In the genomic region with DNA sequence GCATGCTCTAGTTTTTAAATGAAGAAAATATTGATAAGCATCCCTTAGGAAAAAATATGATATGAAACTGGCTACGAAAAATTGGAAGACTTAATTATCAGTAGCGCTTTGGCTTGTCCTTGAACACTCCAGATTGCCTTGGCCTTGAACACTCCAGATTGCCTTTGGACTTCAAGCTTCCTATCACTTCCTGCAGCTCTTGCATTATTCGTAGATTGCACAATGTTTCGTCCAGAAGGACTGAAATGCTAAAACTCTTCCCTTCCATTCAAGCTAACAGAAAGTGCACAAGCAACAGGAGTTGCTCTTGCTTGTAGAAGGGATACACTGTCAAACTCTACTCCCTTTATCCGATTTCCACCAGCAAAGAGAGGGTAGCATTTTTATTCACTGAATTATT, we compare ENCODE assay signal across 22 mouse cellular contexts. TPM values are rescaled to one million over a fixed set of nuclear protein-coding genes. Genes with fewer than 3 reads are reported as not detected.
A peak's percentile ranks its signal among the peaks of the same experiment; 100 is the strongest.
DNase-seq lines count a peak whose midpoint lies in the region; ATAC-seq and TF ChIP-seq lines count a peak whose summit lies in the region.
"Had no signal": no experiment of that assay in that cellular context is flagged by ENCODE, and none has a peak within 500 bp of the region (broad histone marks: within the 10 kb centered on the region; RNA-seq: fewer than 3 reads in every experiment).

No protein-coding gene starts in this region.

- peak; percentile 70 for ATAC-seq in intestine, embryonic 16.5 days
- no peak for ATAC-seq in midbrain, embryonic 13.5 days
- ATAC-seq: forebrain, embryonic 16.5 days had no signal

- TF ChIP-seq POLR2A in heart, adult 2 months (IDR thresholded peaks at IDR 0.05; ENCODE audit: insufficient read depth, low read depth, low read length), result no peak
- TF ChIP-seq POLR2A in testis, adult 2 months (IDR thresholded peaks at IDR 0.05; ENCODE audit: control insufficient read depth, low read depth, low read length), result no peak

- H3K4me1 ChIP-seq in heart, adult 2 months (ENCODE audit: control insufficient read depth, insufficient read depth, low read length), result peaks cover 7% of the 10 kb centered on the region
- peaks cover 3% of the 10 kb centered on the region; the same call in 1 of the 2 replicates for H3K4me1 ChIP-seq in heart, embryonic 10.5 days
- H3K4me1 ChIP-seq in testis, adult 2 months (ENCODE audit: control insufficient read depth, insufficient read depth, low read length), result no peaks in the 10 kb centered on the region; the same call in 1 of the 2 replicates
- H3K4me1 ChIP-seq in intestine, embryonic 16.5 days (ENCODE audit: control insufficient read depth, insufficient read depth, low read length), result no peaks in the 10 kb centered on the region
- H3K4me1 ChIP-seq in midbrain, embryonic 13.5 days (replicated peaks), result no peaks in the 10 kb centered on the region
- H3K4me1 ChIP-seq: hindbrain, embryonic 12.5 days; limb, embryonic 10.5 days had no signal

- peak overlapping the region; percentile 45 for H3K27ac ChIP-seq in heart, adult 2 months
- no peak overlapping the region for H3K27ac ChIP-seq in heart, embryonic 10.5 days
- peak overlapping the region; percentile 21; the same call in 1 of the 2 replicates for H3K27ac ChIP-seq in testis, adult 2 months (ENCODE audit: control insufficient read depth, insufficient read depth, low read depth, low read length)
- H3K27ac ChIP-seq in intestine, embryonic 16.5 days (ENCODE audit: low read length), result no peak overlapping the region
- no peak overlapping the region for H3K27ac ChIP-seq in midbrain, embryonic 13.5 days
- H3K27ac ChIP-seq: embryonic facial prominence, embryonic 13.5 days; hindbrain, embryonic 12.5 days; left cerebral cortex, adult 2 months; limb, embryonic 10.5 days; midbrain, embryonic 10.5 days had no signal

- TF ChIP-seq CTCF in heart, adult 2 months (IDR thresholded peaks at IDR 0.05), result no peak
- no peak for TF ChIP-seq CTCF in testis, adult 2 months (IDR thresholded peaks at IDR 0.05; ENCODE audit: control insufficient read depth, insufficient read depth, insufficient replicate concordance, low read depth, low read length)

- DNase-seq in heart, adult 2 months, result no peak
- no peak for DNase-seq in heart, embryonic 10.5 days (ENCODE audit: low spot score)
- DNase-seq in testis, postnatal 14 days (ENCODE audit: low spot score), result no peak
- no peak for DNase-seq in thymus, postnatal 25 days
- DNase-seq: adrenal gland, adult 8-10 months; cerebellum, postnatal 10 days; kidney, adult 9 months; kidney, postnatal 36 days; layer of hippocampus, adult 9-11 months; lung, adult 2 months; right cerebral cortex, adult 18-20 months had no signal

- H3K79me2 ChIP-seq in heart, adult 2 months (replicated peaks; ENCODE audit: control insufficient read depth, insufficient read depth, low read length), result no peaks in the 10 kb centered on the region

- no peaks in the 10 kb centered on the region for H3K9me3 ChIP-seq in heart, embryonic 10.5 days
- no peaks in the 10 kb centered on the region for H3K9me3 ChIP-seq in intestine, embryonic 16.5 days (ENCODE audit: control insufficient read depth, low read length)
- no peaks in the 10 kb centered on the region for H3K9me3 ChIP-seq in midbrain, embryonic 13.5 days
- H3K9me3 ChIP-seq: embryonic facial prominence, embryonic 13.5 days; heart, embryonic 13.5 days; hindbrain, embryonic 12.5 days; limb, embryonic 10.5 days; midbrain, embryonic 10.5 days had no signal

- no peak overlapping the region for H3K4me2 ChIP-seq in intestine, embryonic 16.5 days (ENCODE audit: low read depth, low read length)
- no peak overlapping the region for H3K4me2 ChIP-seq in midbrain, embryonic 13.5 days (replicated peaks)
- H3K4me2 ChIP-seq: embryonic facial prominence, embryonic 13.5 days; heart, embryonic 13.5 days; hindbrain, embryonic 12.5 days had no signal

- no peaks in the 10 kb centered on the region for H3K27me3 ChIP-seq in heart, adult 2 months (ENCODE audit: control insufficient read depth, insufficient read depth, low read length)
- H3K27me3 ChIP-seq in heart, embryonic 10.5 days (ENCODE audit: insufficient read depth, poor library complexity, severe bottlenecking), result no peaks in the 10 kb centered on the region
- H3K27me3 ChIP-seq in testis, adult 2 months (ENCODE audit: control insufficient read depth, insufficient read depth, low read length), result no peaks in the 10 kb centered on the region
- H3K27me3 ChIP-seq in intestine, embryonic 16.5 days (replicated peaks; ENCODE audit: control insufficient read depth, insufficient read depth, low read length), result no peaks in the 10 kb centered on the region
- H3K27me3 ChIP-seq in midbrain, embryonic 13.5 days, result no peaks in the 10 kb centered on the region
- H3K27me3 ChIP-seq: embryonic facial prominence, embryonic 13.5 days; heart, embryonic 13.5 days; hindbrain, embryonic 12.5 days; Patski had no signal

- H3K4me3 ChIP-seq in heart, adult 2 months, result no peak overlapping the region
- no peak overlapping the region for H3K4me3 ChIP-seq in heart, embryonic 10.5 days
- H3K4me3 ChIP-seq in testis, adult 2 months (ENCODE audit: control insufficient read depth, low read depth, low read length), result no peak overlapping the region
- no peak overlapping the region for H3K4me3 ChIP-seq in intestine, embryonic 16.5 days (ENCODE audit: low read length)
- H3K4me3 ChIP-seq in midbrain, embryonic 13.5 days (replicated peaks), result no peak overlapping the region
- H3K4me3 ChIP-seq: embryonic facial prominence, embryonic 13.5 days; heart, embryonic 13.5 days; hindbrain, embryonic 12.5 days; left cerebral cortex, adult 2 months; limb, embryonic 10.5 days; midbrain, embryonic 10.5 days had no signal

- no peak overlapping the region for H3K9ac ChIP-seq in heart, adult 2 months (ENCODE audit: low read depth, low read length)
- H3K9ac ChIP-seq in intestine, embryonic 16.5 days (ENCODE audit: low read depth, low read length), result no peak overlapping the region
- H3K9ac ChIP-seq in midbrain, embryonic 13.5 days (replicated peaks), result no peak overlapping the region
- H3K9ac ChIP-seq: embryonic facial prominence, embryonic 13.5 days; heart, embryonic 13.5 days; hindbrain, embryonic 12.5 days had no signal

- 58% methylated on average over 5 of the region's 5 CpGs for WGBS in heart, adult 2 months
- WGBS in heart, embryonic 10.5 days, result 71% methylated on average over 5 of the region's 5 CpGs
- WGBS in intestine, embryonic 16.5 days, result 73% methylated on average over 5 of the region's 5 CpGs
- WGBS in midbrain, embryonic 13.5 days, result 93% methylated on average over 5 of the region's 5 CpGs

- TF ChIP-seq EP300 in heart, adult 2 months (IDR thresholded peaks at IDR 0.05; ENCODE audit: insufficient read depth, low read depth, low read length), result no peak

- intact Hi-C loops in heart, adult 2 months (cut with DNase I), result no loop called here

- no peaks in the 10 kb centered on the region for H3K36me3 ChIP-seq in heart, adult 2 months (ENCODE audit: control insufficient read depth, insufficient read depth, low read length)
- H3K36me3 ChIP-seq in heart, embryonic 10.5 days, result no peaks in the 10 kb centered on the region
- H3K36me3 ChIP-seq in testis, adult 2 months (ENCODE audit: control insufficient read depth, insufficient read depth, low read length), result no peaks in the 10 kb centered on the region
- H3K36me3 ChIP-seq in intestine, embryonic 16.5 days (ENCODE audit: control insufficient read depth, insufficient read depth, low read length), result no peaks in the 10 kb centered on the region
- no peaks in the 10 kb centered on the region for H3K36me3 ChIP-seq in midbrain, embryonic 13.5 days
- H3K36me3 ChIP-seq: embryonic facial prominence, embryonic 13.5 days; heart, embryonic 13.5 days; hindbrain, embryonic 12.5 days; limb, embryonic 10.5 days; midbrain, embryonic 10.5 days had no signal

RNA-seq across cellular contexts. Expression of a gene that starts 14.4 kb away (rescaled TPM):
- total RNA-seq in heart, adult 2 months (2021), result 100 to 1,000 TPM; 264 to 265 TPM
- polyA plus RNA-seq in heart, adult 2 months (2012; rRNA removed), result 408 and 528 TPM in 2 replicates
- polyA plus RNA-seq in heart, embryonic 10.5 days (2016; fragmentation: Nextera tagmentation; extraction: Ambion mirVana), result 590 and 679 TPM in 2 replicates
- polyA plus RNA-seq in testis, adult 2 months (2012; rRNA removed), result 95.7 and 100 TPM in 2 replicates
- 370 and 392 TPM in 2 replicates for polyA plus RNA-seq in intestine, embryonic 16.5 days (2015; fragmentation: Nextera tagmentation; extraction: Ambion mirVana)
- 773 and 781 TPM in 2 replicates for polyA plus RNA-seq in midbrain, embryonic 13.5 days (2015; fragmentation: Nextera tagmentation; extraction: Ambion mirVana)

RNA-seq across cellular contexts. Expression of a gene that starts 14.8 kb away (rescaled TPM):
- 1 to 10 TPM; 5.2 to 7.0 TPM for total RNA-seq in heart, adult 2 months (2021)
- polyA plus RNA-seq in heart, adult 2 months (2012; rRNA removed), result 3.3 and 7.8 TPM in 2 replicates
- polyA plus RNA-seq in heart, embryonic 10.5 days (2016; fragmentation: Nextera tagmentation; extraction: Ambion mirVana), result 8.7 and 10.4 TPM in 2 replicates
- polyA plus RNA-seq in testis, adult 2 months (2012; rRNA removed), result 2.9 and 3.1 TPM in 2 replicates
- 6.8 and 7.3 TPM in 2 replicates for polyA plus RNA-seq in intestine, embryonic 16.5 days (2015; fragmentation: Nextera tagmentation; extraction: Ambion mirVana)
- 7.1 and 8.0 TPM in 2 replicates for polyA plus RNA-seq in midbrain, embryonic 13.5 days (2015; fragmentation: Nextera tagmentation; extraction: Ambion mirVana)

Comparison
In these comparisons a context has a peak if more than half of its experiments do, and no peak if none do; other contexts are left out.
1. H3K27ac ChIP-seq: peak in heart, adult 2 months (single experiment) and testis, adult 2 months (single experiment); none in heart, embryonic 10.5 days (single experiment), intestine, embryonic 16.5 days (single experiment) and midbrain, embryonic 13.5 days (single experiment).